Mouse (Mus musculus): ENCODE results near the gene Rassf3.

GRCm38 (mm10) chr10:121459124-121459853 lies 16.9 kb downstream of the Rassf3 start:
- no peak for TF ChIP-seq CTCF (IDR thresholded peaks at IDR 0.05; ENCODE audit: control insufficient read depth, insufficient read depth, insufficient replicate concordance, low read depth, low read length)
- TF ChIP-seq POLR2A (IDR thresholded peaks at IDR 0.05; ENCODE audit: control insufficient read depth, low read depth, low read length), result no peak
